Mouse (Mus musculus): ENCODE measurements around the gene Mical3.

DNA sequence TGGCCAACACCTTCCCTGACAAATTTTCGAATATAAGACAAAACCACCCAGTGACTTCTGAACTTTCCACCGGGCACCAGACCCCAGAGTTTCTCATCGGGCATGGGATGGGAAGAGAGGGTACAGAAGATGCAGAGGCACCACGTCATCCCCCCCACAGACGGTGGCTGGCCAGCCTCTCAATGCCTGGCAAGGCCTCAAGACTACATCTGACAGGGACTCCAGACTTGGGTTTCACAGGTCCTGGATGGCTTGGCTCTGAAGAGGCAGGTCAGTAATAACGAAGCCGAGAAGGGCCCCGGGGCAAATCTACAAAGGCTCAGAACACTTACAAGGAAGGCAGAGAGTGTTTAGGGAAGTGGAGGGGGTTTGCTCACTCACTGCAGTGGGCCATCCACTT is 33.9 kb downstream of the Mical3 start:
- TF ChIP-seq CTCF (IDR thresholded peaks at IDR 0.05) (no peak), POLR2A (IDR thresholded peaks at IDR 0.05; ENCODE audit: insufficient read depth, low read depth, low read length) (no peak)
